In the genomic region with DNA sequence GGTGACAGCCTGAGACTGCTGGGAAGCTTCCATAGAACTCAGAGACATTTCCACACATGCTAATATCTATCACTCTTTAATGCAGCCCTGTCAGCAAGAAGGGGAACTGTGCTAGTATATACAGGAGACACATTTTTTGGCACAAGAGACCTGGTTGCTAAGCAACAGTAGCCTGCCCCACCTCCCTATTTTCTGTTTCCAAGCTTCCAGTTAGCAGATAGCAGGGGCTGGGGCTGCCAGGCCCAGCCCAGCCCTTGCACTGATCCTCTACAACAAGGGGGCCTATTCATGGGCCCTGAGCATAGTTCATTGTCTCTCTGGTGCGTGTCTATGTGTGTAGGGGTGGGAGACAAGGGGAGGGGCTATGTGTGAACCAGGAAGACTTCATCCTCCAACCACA, we compare ENCODE assay signal across 10 mouse cellular contexts. TPM values are rescaled to one million over a fixed set of nuclear protein-coding genes. Genes with fewer than 3 reads are reported as not detected.
A peak's percentile ranks its signal among the peaks of the same experiment; 100 is the strongest.
DNase-seq lines count a peak whose midpoint lies in the region; ATAC-seq and TF ChIP-seq lines count a peak whose summit lies in the region.
"Had no signal": no experiment of that assay in that cellular context is flagged by ENCODE, and none has a peak within 500 bp of the region (broad histone marks: within the 10 kb centered on the region; RNA-seq: fewer than 3 reads in every experiment).

No protein-coding gene starts in this region.

- no peak overlapping the region for H3K9ac ChIP-seq in lung, embryonic 15.5 days
- H3K9ac ChIP-seq in stomach, embryonic 15.5 days, result no peak overlapping the region

- no peaks in the 10 kb centered on the region for H3K27me3 ChIP-seq in lung, embryonic 15.5 days
- H3K27me3 ChIP-seq in forebrain, embryonic 10.5 days (ENCODE audit: poor library complexity, severe bottlenecking), result no peaks in the 10 kb centered on the region
- no peaks in the 10 kb centered on the region for H3K27me3 ChIP-seq in stomach, embryonic 15.5 days (replicated peaks)
- H3K27me3 ChIP-seq in kidney, adult 2 months (replicated peaks; ENCODE audit: control insufficient read depth, insufficient read depth, low read length), result no peaks in the 10 kb centered on the region

- H3K36me3 ChIP-seq in lung, embryonic 15.5 days, result no peaks in the 10 kb centered on the region
- H3K36me3 ChIP-seq in forebrain, embryonic 10.5 days (replicated peaks), result no peaks in the 10 kb centered on the region
- no peaks in the 10 kb centered on the region for H3K36me3 ChIP-seq in stomach, embryonic 15.5 days
- H3K36me3 ChIP-seq in kidney, adult 2 months (ENCODE audit: control insufficient read depth, insufficient read depth, low read length), result no peaks in the 10 kb centered on the region

- H3K4me3 ChIP-seq in lung, embryonic 15.5 days, result no peak overlapping the region
- no peak overlapping the region for H3K4me3 ChIP-seq in forebrain, embryonic 10.5 days
- H3K4me3 ChIP-seq in stomach, embryonic 15.5 days (replicated peaks), result no peak overlapping the region
- H3K4me3 ChIP-seq in kidney, adult 2 months (ENCODE audit: insufficient read depth, low read depth, low read length), result no peak overlapping the region

- TF ChIP-seq POLR2A in kidney, adult 2 months (IDR thresholded peaks at IDR 0.05; ENCODE audit: low read depth, low read length), result no peak

- no peak overlapping the region for H3K27ac ChIP-seq in lung, embryonic 15.5 days
- H3K27ac ChIP-seq in forebrain, embryonic 10.5 days, result peak overlapping the region; percentile 62
- no peak overlapping the region for H3K27ac ChIP-seq in stomach, embryonic 15.5 days
- no peak overlapping the region for H3K27ac ChIP-seq in kidney, adult 2 months (ENCODE audit: insufficient read depth, low read depth, low read length)

- H3K4me1 ChIP-seq in lung, embryonic 15.5 days, result peaks cover 6% of the 10 kb centered on the region; the same call in 1 of the 2 replicates
- peaks cover 13% of the 10 kb centered on the region for H3K4me1 ChIP-seq in forebrain, embryonic 10.5 days
- H3K4me1 ChIP-seq in stomach, embryonic 15.5 days, result 0 out of 2 replicates have a peak, but pooled peaks cover 6% of the 10 kb centered on the region
- no peaks in the 10 kb centered on the region for H3K4me1 ChIP-seq in kidney, adult 2 months (ENCODE audit: control insufficient read depth, insufficient read depth, low read length)

- no peaks in the 10 kb centered on the region for H3K9me3 ChIP-seq in lung, embryonic 15.5 days
- no peaks in the 10 kb centered on the region for H3K9me3 ChIP-seq in forebrain, embryonic 10.5 days
- no peaks in the 10 kb centered on the region for H3K9me3 ChIP-seq in stomach, embryonic 15.5 days

- no peak for DNase-seq in lung, postnatal 36 days
- no peak for DNase-seq in forebrain, embryonic 10.5 days (ENCODE audit: extremely low spot score, low spot score)
- peak; percentile 27 to 47 for DNase-seq in layer of hippocampus, adult 8-10 months (ENCODE audit: low spot score in 2 of 2)
- DNase-seq in frontal cortex, postnatal 36 days (ENCODE audit: low spot score in 2 of 2), result no peak
- DNase-seq in thymus, postnatal 36 days, result no peak
- no peak for DNase-seq in kidney, adult 2 months
- DNase-seq: gastrocnemius, postnatal 25 days had no signal

- TF ChIP-seq CTCF in kidney, adult 2 months (conservative IDR thresholded peaks at IDR 0.05; ENCODE audit: insufficient read depth, insufficient read length, low read depth, low read length), result no peak

- ATAC-seq in lung, embryonic 15.5 days (ENCODE audit: borderline replicate concordance, extremely low read depth, low FRiP score, low TSS enrichment), result peak; percentile 79
- ATAC-seq in stomach, embryonic 15.5 days (ENCODE audit: insufficient read depth, low FRiP score, low read depth), result peak; percentile 82; the same call in 1 of the 2 replicates

- 33% methylated on average over 1 of the region's 1 CpGs for WGBS in lung, embryonic 15.5 days
- WGBS in forebrain, embryonic 10.5 days, result 12% methylated on average over 1 of the region's 1 CpGs
- WGBS in stomach, embryonic 15.5 days, result 17% methylated on average over 1 of the region's 1 CpGs
- WGBS in kidney, adult 2 months, result 59% methylated on average over 1 of the region's 1 CpGs

- no peak overlapping the region for H3K4me2 ChIP-seq in lung, embryonic 15.5 days
- no peak overlapping the region for H3K4me2 ChIP-seq in stomach, embryonic 15.5 days

RNA-seq across cellular contexts. Expression of gene Tmprss5, which starts 21.3 kb away (rescaled TPM):
- polyA plus RNA-seq in lung, embryonic 15.5 days (2015; fragmentation: Nextera tagmentation; extraction: Ambion mirVana), result 0.67 and 0.81 TPM in 2 replicates
- polyA plus RNA-seq in forebrain, embryonic 10.5 days (2016; fragmentation: Nextera tagmentation; extraction: Ambion mirVana), result 0.71 and 0.76 TPM in 2 replicates
- 1 to 10 TPM; 1.2 to 2.8 (median 2.3) TPM for total RNA-seq in layer of hippocampus, adult 8-10 months (2022)
- polyA plus RNA-seq in stomach, embryonic 15.5 days (2015; fragmentation: Nextera tagmentation; extraction: Ambion mirVana), result 3.6 and 4.2 TPM in 2 replicates
- 0.36 and 0.37 TPM in 2 replicates for polyA plus RNA-seq in kidney, adult 2 months (2012; rRNA removed)
- total RNA-seq: MEL had no signal

RNA-seq across cellular contexts. Expression of gene Zw10, which starts 46.9 kb away (rescaled TPM):
- polyA plus RNA-seq in lung, embryonic 15.5 days (2015; fragmentation: Nextera tagmentation; extraction: Ambion mirVana), result 42.3 and 43.4 TPM in 2 replicates
- polyA plus RNA-seq in forebrain, embryonic 10.5 days (2016; fragmentation: Nextera tagmentation; extraction: Ambion mirVana), result 60.5 and 61.9 TPM in 2 replicates
- total RNA-seq in layer of hippocampus, adult 8-10 months (2022), result 10 to 100 TPM; 16.4 to 21.8 (median 17.6) TPM
- polyA plus RNA-seq in stomach, embryonic 15.5 days (2015; fragmentation: Nextera tagmentation; extraction: Ambion mirVana), result 33.1 and 33.3 TPM in 2 replicates
- polyA plus RNA-seq in kidney, adult 2 months (2012; rRNA removed), result 10.9 and 11.4 TPM in 2 replicates

Comparison
In these comparisons a context has a peak if more than half of its experiments do, and no peak if none do; other contexts are left out.
1. DNase-seq: peak in layer of hippocampus, adult 8-10 months (2 of 2); none in lung, postnatal 36 days (single experiment), forebrain, embryonic 10.5 days (single experiment), frontal cortex, postnatal 36 days (0 of 2), thymus, postnatal 36 days (0 of 2) and kidney, adult 2 months (single experiment).